Mouse (Mus musculus): ENCODE data around the gene Olfr555. TPM values are rescaled to one million over a fixed set of nuclear protein-coding genes. Genes with fewer than 3 reads are reported as not detected.

Gene Olfr555
- total and polyA plus RNA-seq, 2 experiments from 2014 or later, result not detected

GRCm38 (mm10) chr7:102664599-102664998, 6.0 kb downstream of the Olfr555 start, which contains the start of gene Olfr556:
Olfr556 (plus strand) TSS chr7:102664899.
- Histone ChIP-seq H3K27me3 (ENCODE audit: control insufficient read depth, insufficient read depth, low read length) (no peaks in the 10 kb centered on the region), H3K4me2 (ENCODE audit: low read depth, low read length) (no peak within 1 kb of the TSS), H3K9me3 (replicated peaks; ENCODE audit: control insufficient read depth, low read length) (no peaks in the 10 kb centered on the region), H3K27ac (ENCODE audit: low read depth) (no peak within 1 kb of the TSS), H3K4me3 (ENCODE audit: low read depth, low read length) (no peak within 1 kb of the TSS), H3K9ac (replicated peaks; ENCODE audit: low read depth, low read length) (no peak within 1 kb of the TSS), H3K36me3 (replicated peaks; ENCODE audit: control insufficient read depth, insufficient read depth, low read length) (no peaks in the 10 kb centered on the region), H3K4me1 (ENCODE audit: control insufficient read depth, insufficient read depth) (no peaks in the 10 kb centered on the region)
- TF ChIP-seq EP300 (IDR thresholded peaks at IDR 0.05; ENCODE audit: low read depth) (no peak), CTCF (IDR thresholded peaks at IDR 0.05; ENCODE audit: low read depth) (no peak)
- ATAC-seq (ENCODE audit: insufficient read depth, low read depth), result no peak
- WGBS, result 59% methylated on average over 3 of the region's 3 CpGs
- no peak for DNase-seq (ENCODE audit: low spot score)

GRCm38 (mm10) chr7:102665378-102665777, 6.8 kb downstream of the Olfr555 start:
- Histone ChIP-seq H3K4me3 (ENCODE audit: low read depth, low read length) (no peak overlapping the region), H3K4me1 (ENCODE audit: control insufficient read depth, insufficient read depth) (no peaks in the 10 kb centered on the region), H3K9me3 (replicated peaks; ENCODE audit: control insufficient read depth, low read length) (no peaks in the 10 kb centered on the region), H3K9ac (replicated peaks; ENCODE audit: low read depth, low read length) (no peak overlapping the region), H3K36me3 (replicated peaks; ENCODE audit: control insufficient read depth, insufficient read depth, low read length) (no peaks in the 10 kb centered on the region), H3K4me2 (ENCODE audit: low read depth, low read length) (no peak overlapping the region), H3K27me3 (ENCODE audit: control insufficient read depth, insufficient read depth, low read length) (no peaks in the 10 kb centered on the region), H3K27ac (ENCODE audit: low read depth) (no peak overlapping the region)
- DNase-seq (ENCODE audit: low spot score) (peak; percentile 42), ATAC-seq (ENCODE audit: insufficient read depth, low read depth) (no peak)
- 26% methylated on average over 2 of the region's 2 CpGs for WGBS
- TF ChIP-seq CTCF (IDR thresholded peaks at IDR 0.05; ENCODE audit: low read depth) (peak; percentile 54), EP300 (IDR thresholded peaks at IDR 0.05; ENCODE audit: low read depth) (no peak)

GRCm38 (mm10) chr7:102676225-102676624, 17.6 kb downstream of the Olfr555 start:
- Histone ChIP-seq H3K4me1 (ENCODE audit: control insufficient read depth, insufficient read depth) (no peaks in the 10 kb centered on the region), H3K36me3 (replicated peaks; ENCODE audit: control insufficient read depth, insufficient read depth, low read length) (peaks cover 10% of the 10 kb centered on the region; the same call in 1 of the 2 replicates), H3K9ac (replicated peaks; ENCODE audit: low read depth, low read length) (no peak overlapping the region), H3K4me3 (ENCODE audit: low read depth, low read length) (no peak overlapping the region), H3K27me3 (ENCODE audit: control insufficient read depth, insufficient read depth, low read length) (no peaks in the 10 kb centered on the region), H3K9me3 (replicated peaks; ENCODE audit: control insufficient read depth, low read length) (no peaks in the 10 kb centered on the region), H3K27ac (ENCODE audit: low read depth) (no peak overlapping the region), H3K4me2 (ENCODE audit: low read depth, low read length) (no peak overlapping the region)
- ATAC-seq (ENCODE audit: insufficient read depth, low read depth), result no peak
- 70% methylated on average over 2 of the region's 2 CpGs for WGBS
- TF ChIP-seq CTCF (IDR thresholded peaks at IDR 0.05; ENCODE audit: low read depth), result no peak
- no peak for DNase-seq (ENCODE audit: low spot score)

DNA sequence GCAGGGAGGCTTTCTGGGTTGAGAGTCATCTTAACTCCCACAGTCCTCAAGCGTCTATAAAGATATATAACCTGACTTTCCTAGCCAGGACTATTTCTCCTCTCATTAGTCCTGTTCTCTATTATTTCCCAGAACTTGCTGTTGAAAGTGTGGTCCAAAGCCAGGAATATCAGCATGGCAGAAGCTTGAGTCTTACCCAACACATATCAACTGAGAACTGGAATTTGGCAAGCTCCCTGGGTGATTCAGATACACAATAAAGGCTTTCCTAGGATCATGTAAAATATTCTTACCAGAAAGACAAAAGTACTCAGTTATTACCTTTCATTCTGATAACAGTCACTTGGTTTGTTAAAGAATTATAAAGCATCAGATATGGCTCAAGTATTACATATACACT, 23.3 kb downstream of the Olfr555 start:
- peaks cover 27% of the 10 kb centered on the region for H3K36me3 ChIP-seq (replicated peaks; ENCODE audit: control insufficient read depth, insufficient read depth, low read length)

GRCm38 (mm10) chr7:102686944-102687501, 28.4 kb downstream of the Olfr555 start, which contains the start of gene Trim68:
Trim68 (minus strand) TSS chr7:102687327.
- no peak for TF ChIP-seq CTCF (IDR thresholded peaks at IDR 0.05; ENCODE audit: low read depth)
- TF ChIP-seq EP300 (IDR thresholded peaks at IDR 0.05; ENCODE audit: low read depth), result no peak
- H3K27me3 ChIP-seq (ENCODE audit: control insufficient read depth, insufficient read depth, low read length), result no peaks in the 10 kb centered on the region
- no peaks in the 10 kb centered on the region for H3K9me3 ChIP-seq (replicated peaks; ENCODE audit: control insufficient read depth, low read length)
- H3K27ac ChIP-seq (ENCODE audit: low read depth), result peak within 1 kb of the TSS; percentile 83
- H3K4me2 ChIP-seq (ENCODE audit: low read depth, low read length), result peak within 1 kb of the TSS; percentile 74
- WGBS, result under 1% methylated on average over 39 of the region's 40 CpGs
- peaks cover 4% of the 10 kb centered on the region; the same call in 1 of the 2 replicates for H3K4me1 ChIP-seq (ENCODE audit: control insufficient read depth, insufficient read depth)
- H3K4me3 ChIP-seq (ENCODE audit: low read depth, low read length), result peak within 1 kb of the TSS; percentile 69
- H3K9ac ChIP-seq (replicated peaks; ENCODE audit: low read depth, low read length), result peak within 1 kb of the TSS; percentile 70
- DNase-seq (ENCODE audit: low spot score) (peak; percentile 93), ATAC-seq (ENCODE audit: insufficient read depth, low read depth) (peak; percentile 100)
- peaks cover 11% of the 10 kb centered on the region; the same call in 1 of the 2 replicates for H3K36me3 ChIP-seq (replicated peaks; ENCODE audit: control insufficient read depth, insufficient read depth, low read length)

More for the DNA sequence above, 23.3 kb downstream of the Olfr555 start:
- Histone ChIP-seq H3K27me3 (ENCODE audit: control insufficient read depth, insufficient read depth, low read length) (no peaks in the 10 kb centered on the region), H3K4me1 (ENCODE audit: control insufficient read depth, insufficient read depth) (no peaks in the 10 kb centered on the region), H3K27ac (ENCODE audit: low read depth) (no peak overlapping the region), H3K9me3 (replicated peaks; ENCODE audit: control insufficient read depth, low read length) (no peaks in the 10 kb centered on the region), H3K9ac (replicated peaks; ENCODE audit: low read depth, low read length) (no peak overlapping the region), H3K4me3 (ENCODE audit: low read depth, low read length) (no peak overlapping the region), H3K4me2 (ENCODE audit: low read depth, low read length) (no peak overlapping the region)
- WGBS, result 74% methylated on average over 1 of the region's 1 CpGs
- DNase-seq (ENCODE audit: low spot score) (no peak), ATAC-seq (ENCODE audit: insufficient read depth, low read depth) (no peak; the same call in 1 of the 2 replicates)
- TF ChIP-seq CTCF (IDR thresholded peaks at IDR 0.05; ENCODE audit: low read depth) (no peak), EP300 (IDR thresholded peaks at IDR 0.05; ENCODE audit: low read depth) (no peak)

All from heart, postnatal 0 days (tissue).